8 mouse cellular contexts compared by ENCODE assay signal in genomic region chr1:194620245-194620991, GRCm38 (mm10). TPM values are rescaled to one million over a fixed set of nuclear protein-coding genes. Genes with fewer than 3 reads are reported as not detected.
A peak's percentile ranks its signal among the peaks of the same experiment; 100 is the strongest.
DNase-seq lines count a peak whose midpoint lies in the region; ATAC-seq lines count a peak whose summit lies in the region.

No protein-coding gene starts in this region.

- DNase-seq in 3134 (ENCODE audit: extremely low read depth, insufficient read length, low spot score): peak; percentile 84
- DNase-seq in adrenal gland, postnatal 25 days: peak; percentile 69
- peak; percentile 81 to 88 for DNase-seq in lung, adult 18-20 months
- peak; percentile 11 for DNase-seq in thymus, postnatal 25 days

- under 1% methylated on average over 55 of the region's 56 CpGs for WGBS in embryonic facial prominence, embryonic 13.5 days
- WGBS in heart, embryonic 11.5 days (ENCODE audit: insufficient replicate concordance): under 1% methylated on average over 56 of the region's 56 CpGs
- 0% methylated on average over 55 of the region's 56 CpGs for WGBS in kidney, embryonic 16.5 days
- WGBS in neural tube, embryonic 14.5 days: 0% methylated on average over 56 of the region's 56 CpGs

- H3K36me3 ChIP-seq in embryonic facial prominence, embryonic 13.5 days: no peaks in the 10 kb centered on the region
- H3K36me3 ChIP-seq in heart, embryonic 11.5 days (ENCODE audit: control insufficient read depth, insufficient read depth, low read length): no peaks in the 10 kb centered on the region
- H3K36me3 ChIP-seq in kidney, embryonic 16.5 days (ENCODE audit: insufficient read depth, low read length): no peaks in the 10 kb centered on the region
- no peaks in the 10 kb centered on the region for H3K36me3 ChIP-seq in neural tube, embryonic 14.5 days (ENCODE audit: control insufficient read depth, insufficient read depth, low read length)

- peak overlapping the region; percentile 78 for H3K27ac ChIP-seq in embryonic facial prominence, embryonic 13.5 days
- H3K27ac ChIP-seq in heart, embryonic 11.5 days (ENCODE audit: low read depth, low read length): peak overlapping the region; percentile 77
- peak overlapping the region; percentile 83 for H3K27ac ChIP-seq in kidney, embryonic 16.5 days (ENCODE audit: low read length)
- H3K27ac ChIP-seq in neural tube, embryonic 14.5 days (ENCODE audit: low read depth, low read length): peak overlapping the region; percentile 90

- H3K9ac ChIP-seq in embryonic facial prominence, embryonic 13.5 days: peak overlapping the region; percentile 84
- peak overlapping the region; percentile 87 for H3K9ac ChIP-seq in heart, embryonic 11.5 days (ENCODE audit: low read depth, low read length)
- peak overlapping the region; percentile 66 for H3K9ac ChIP-seq in kidney, embryonic 16.5 days (replicated peaks; ENCODE audit: low read length)
- peak overlapping the region; percentile 91 for H3K9ac ChIP-seq in neural tube, embryonic 14.5 days (replicated peaks; ENCODE audit: low read depth, low read length)

- peak; percentile 35; the same call in 1 of the 2 replicates for ATAC-seq in embryonic facial prominence, embryonic 13.5 days (ENCODE audit: insufficient number of reproducible peaks, insufficient read depth, low FRiP score, low TSS enrichment, low read depth)
- peak; percentile 26 for ATAC-seq in heart, embryonic 11.5 days (replicated peaks; ENCODE audit: insufficient number of reproducible peaks, low FRiP score, low TSS enrichment)
- peak; percentile 54 for ATAC-seq in kidney, embryonic 16.5 days (ENCODE audit: low FRiP score, low TSS enrichment)
- ATAC-seq in neural tube, embryonic 14.5 days (ENCODE audit: low read depth): peak; percentile 54

- peak overlapping the region; percentile 95 for H3K4me2 ChIP-seq in embryonic facial prominence, embryonic 13.5 days
- H3K4me2 ChIP-seq in heart, embryonic 11.5 days: peak overlapping the region; percentile 91
- peak overlapping the region; percentile 93 for H3K4me2 ChIP-seq in kidney, embryonic 16.5 days (replicated peaks; ENCODE audit: low read depth, low read length)
- H3K4me2 ChIP-seq in neural tube, embryonic 14.5 days (ENCODE audit: low read depth, low read length): peak overlapping the region; percentile 78

- H3K9me3 ChIP-seq in embryonic facial prominence, embryonic 13.5 days: no peaks in the 10 kb centered on the region
- H3K9me3 ChIP-seq in heart, embryonic 11.5 days (replicated peaks; ENCODE audit: control insufficient read depth, low read length): no peaks in the 10 kb centered on the region
- no peaks in the 10 kb centered on the region for H3K9me3 ChIP-seq in kidney, embryonic 16.5 days (ENCODE audit: low read length)
- H3K9me3 ChIP-seq in neural tube, embryonic 14.5 days (ENCODE audit: control insufficient read depth, low read length): no peaks in the 10 kb centered on the region

- H3K27me3 ChIP-seq in embryonic facial prominence, embryonic 13.5 days: peaks cover 8% of the 10 kb centered on the region; the same call in 1 of the 2 replicates
- no peaks in the 10 kb centered on the region; the same call in none of the 2 replicates for H3K27me3 ChIP-seq in heart, embryonic 11.5 days (ENCODE audit: control insufficient read depth, insufficient read depth, low read length)
- peaks cover 2% of the 10 kb centered on the region; the same call in 1 of the 2 replicates for H3K27me3 ChIP-seq in kidney, embryonic 16.5 days (ENCODE audit: insufficient read depth, low read length)
- no peaks in the 10 kb centered on the region for H3K27me3 ChIP-seq in neural tube, embryonic 14.5 days (ENCODE audit: control insufficient read depth, insufficient read depth, low read length)

- H3K4me3 ChIP-seq in embryonic facial prominence, embryonic 13.5 days: peak overlapping the region; percentile 83
- H3K4me3 ChIP-seq in heart, embryonic 11.5 days (ENCODE audit: low read depth, low read length): peak overlapping the region; percentile 85
- H3K4me3 ChIP-seq in kidney, embryonic 16.5 days (ENCODE audit: low read length): peak overlapping the region; percentile 55
- peak overlapping the region; percentile 62 for H3K4me3 ChIP-seq in neural tube, embryonic 14.5 days (ENCODE audit: low read depth, low read length)

- H3K4me1 ChIP-seq in embryonic facial prominence, embryonic 13.5 days: peaks cover 50% of the 10 kb centered on the region
- peaks cover 11% of the 10 kb centered on the region for H3K4me1 ChIP-seq in heart, embryonic 11.5 days (ENCODE audit: control insufficient read depth, insufficient read depth, low read length)
- peaks cover 47% of the 10 kb centered on the region for H3K4me1 ChIP-seq in kidney, embryonic 16.5 days (ENCODE audit: insufficient read depth, low read length)
- H3K4me1 ChIP-seq in neural tube, embryonic 14.5 days (ENCODE audit: control insufficient read depth, insufficient read depth, low read length): peaks cover 23% of the 10 kb centered on the region

RNA-seq across cellular contexts. Expression of gene Plxna2, which starts 2.4 kb away (rescaled TPM):
- 9.0 and 10.5 TPM in 2 replicates for total RNA-seq in adrenal gland, postnatal 25 days (2021)
- 10.3 and 10.7 TPM in 2 replicates for polyA plus RNA-seq in embryonic facial prominence, embryonic 13.5 days (2015; fragmentation: Nextera tagmentation; extraction: Ambion mirVana)
- polyA plus RNA-seq in heart, embryonic 11.5 days (2014; fragmentation: Nextera tagmentation; extraction: Ambion mirVana): 6.4 and 6.7 TPM in 2 replicates
- polyA plus RNA-seq in kidney, embryonic 16.5 days (2015; fragmentation: Nextera tagmentation; extraction: Ambion mirVana): 6.0 and 6.7 TPM in 2 replicates
- polyA plus RNA-seq in neural tube, embryonic 14.5 days (2014; fragmentation: Nextera tagmentation; extraction: Ambion mirVana): 76.0 and 79.2 TPM in 2 replicates

Comparison
In these comparisons a context has a peak if more than half of its experiments do, and no peak if none do; other contexts are left out.
1. Peak in every context shown above with its lines: DNase-seq, ATAC-seq, H3K4me3 ChIP-seq and H3K27ac ChIP-seq.
2. DNase-seq: peak in every context shown above with its lines; median percentile 84 in lung, adult 18-20 months; 84 in 3134; 69 in adrenal gland, postnatal 25 days; 11 in thymus, postnatal 25 days.